Mouse (Mus musculus) neural tube, embryonic 11.5 days (tissue): ENCODE data around the gene Il9r. TPM values are rescaled to one million over a fixed set of nuclear protein-coding genes. Genes with fewer than 3 reads are reported as not detected.

Experiments used
- ATAC-seq: fragments of 200-750 bp; cut with Nextera tagmentation; 2 replicates; pipeline ENCODE4 v1.8.0; 2017; ENCODE audit warnings: moderate number of reproducible peaks, mild to moderate bottlenecking, moderate TSS enrichment, moderate library complexity; ENCODE audit not compliant: insufficient read depth, low FRiP score, low TSS enrichment
- DNase-seq: peaks from one replicate; pipeline ENCODE4 v3.0.0-alpha.2; 2015; ENCODE audit warnings: low spot score
- H3K27ac ChIP-seq: fragments of 300-500 bp; sonication (generic); 2 replicates; pipeline ENCODE4 v1.5.1; 2014; ENCODE audit warnings: low read depth, mild to moderate bottlenecking, low read length
- H3K27me3 ChIP-seq: fragments of 300-500 bp; sonication (generic); 2 replicates; pipeline ENCODE4 v1.6.1; 2014; ENCODE audit warnings: mild to moderate bottlenecking, low read length, mixed read lengths; ENCODE audit not compliant: control insufficient read depth, insufficient read depth
- H3K36me3 ChIP-seq: fragments of 300-500 bp; sonication (generic); 2 replicates; pipeline ENCODE4 v1.6.1; 2014; ENCODE audit warnings: mild to moderate bottlenecking, low read length, moderate library complexity, mixed read lengths; ENCODE audit not compliant: control insufficient read depth, insufficient read depth
- H3K4me1 ChIP-seq: fragments of 300-500 bp; sonication (generic); 2 replicates; pipeline ENCODE4 v1.6.1; 2014; ENCODE audit warnings: low read length, mixed read lengths; ENCODE audit not compliant: control insufficient read depth, insufficient read depth
- H3K4me2 ChIP-seq: fragments of 300-500 bp; sonication (generic); 2 replicates; pipeline ENCODE4 v1.6.1; 2014; ENCODE audit warnings: low read depth, mild to moderate bottlenecking, moderate library complexity
- H3K4me3 ChIP-seq: fragments of 300-500 bp; sonication (generic); 2 replicates; pipeline ENCODE4 v1.5.1; 2014; ENCODE audit warnings: low read depth, low read length
- H3K9ac ChIP-seq: fragments of 300-500 bp; sonication (generic); 2 replicates; pipeline ENCODE4 v1.6.1; 2014; ENCODE audit warnings: mild to moderate bottlenecking, low read length
- H3K9me3 ChIP-seq: fragments of 300-500 bp; sonication (generic); 2 replicates; pipeline ENCODE4 v1.6.1; 2016; ENCODE audit warnings: low read length; ENCODE audit not compliant: control insufficient read depth
- WGBS: fragments of 180-500 bp; shearing (Covaris S2); extraction: QIAGEN DNeasy Blood & Tissue Kit; methylation state at CpG from one replicate; pipeline ENCODE4 v1.1.7; 2014; 5-methylcytosine and 5-hydroxymethylcytosine counted together
- polyA plus RNA-seq: library from polyadenylated mRNA; unstranded; fragments of >200 nt; fragmentation: Nextera tagmentation; extraction: Ambion mirVana; gene quantifications from 2 replicates; pipeline ENCODE4 v1.2.1, GENCODE M21; 2014

Gene Il9r
- polyA plus RNA-seq, 1 experiment from 2014 or later = 0.07 TPM

DNA sequence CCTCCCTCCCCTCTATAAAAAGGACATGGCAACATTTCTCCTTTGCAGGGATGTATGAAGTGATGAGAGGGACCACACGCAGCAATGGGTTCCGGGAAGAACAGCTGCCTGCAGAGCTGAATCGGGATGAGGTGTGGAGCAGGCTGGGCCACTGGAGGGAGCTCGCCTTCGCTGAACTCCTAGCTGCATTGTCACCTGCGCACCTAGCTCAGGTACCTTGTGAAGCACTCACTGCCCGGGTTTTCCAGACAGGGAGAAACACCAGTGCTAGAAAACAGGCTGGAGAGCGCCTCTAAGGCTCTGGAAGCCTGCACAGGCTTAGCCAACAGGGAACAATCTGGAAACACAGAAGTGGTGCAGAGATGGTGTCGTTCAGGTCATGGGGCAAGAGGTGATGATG is 38.6 kb downstream of the Il9r start:
- Histone ChIP-seq H3K4me2 (peak overlapping the region; percentile 51), H3K9ac (peak overlapping the region; percentile 67), H3K36me3 (no peaks in the 10 kb centered on the region), H3K27ac (no peak overlapping the region; the same call in 1 of the 2 replicates), H3K4me3 (peak overlapping the region; percentile 16; the same call in 1 of the 2 replicates), H3K27me3 (no peaks in the 10 kb centered on the region), H3K9me3 (no peaks in the 10 kb centered on the region), H3K4me1 (0 out of 2 replicates have a peak, but pooled peaks cover 3% of the 10 kb centered on the region)
- 6% methylated on average over 9 of the region's 9 CpGs for WGBS
- DNase-seq = peak; percentile 41
- peak; percentile 21; the same call in 1 of the 2 replicates for ATAC-seq

DNA sequence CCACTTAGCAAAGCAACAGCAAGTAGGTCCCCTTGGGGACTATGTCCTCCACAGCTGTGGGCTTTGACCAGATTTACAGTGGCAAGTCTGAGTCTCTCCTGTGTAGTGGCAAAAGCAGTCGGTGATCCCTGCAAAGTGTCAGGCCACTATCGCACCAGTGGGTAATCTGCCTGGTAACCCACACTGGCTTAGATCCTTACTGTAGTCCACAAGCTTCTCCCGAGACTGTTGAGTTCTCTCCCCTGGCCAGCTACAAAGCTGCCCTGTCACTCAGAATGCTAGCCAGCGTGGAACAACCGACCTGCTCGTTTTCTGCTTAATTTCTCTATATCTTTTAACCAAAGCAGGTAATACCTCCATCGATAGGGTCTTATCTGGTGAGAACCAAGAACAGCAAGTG is 39.7 kb downstream of the Il9r start:
- H3K27me3 ChIP-seq = no peaks in the 10 kb centered on the region
- H3K9ac ChIP-seq = no peak overlapping the region
- 77% methylated on average over 7 of the region's 7 CpGs for WGBS
- no peaks in the 10 kb centered on the region for H3K36me3 ChIP-seq
- H3K4me3 ChIP-seq = no peak overlapping the region
- DNase-seq = no peak
- no peak overlapping the region for H3K27ac ChIP-seq
- ATAC-seq = no peak
- H3K4me2 ChIP-seq = no peak overlapping the region
- H3K9me3 ChIP-seq = no peaks in the 10 kb centered on the region
- H3K4me1 ChIP-seq = 0 out of 2 replicates have a peak, but pooled peaks cover 3% of the 10 kb centered on the region

DNA sequence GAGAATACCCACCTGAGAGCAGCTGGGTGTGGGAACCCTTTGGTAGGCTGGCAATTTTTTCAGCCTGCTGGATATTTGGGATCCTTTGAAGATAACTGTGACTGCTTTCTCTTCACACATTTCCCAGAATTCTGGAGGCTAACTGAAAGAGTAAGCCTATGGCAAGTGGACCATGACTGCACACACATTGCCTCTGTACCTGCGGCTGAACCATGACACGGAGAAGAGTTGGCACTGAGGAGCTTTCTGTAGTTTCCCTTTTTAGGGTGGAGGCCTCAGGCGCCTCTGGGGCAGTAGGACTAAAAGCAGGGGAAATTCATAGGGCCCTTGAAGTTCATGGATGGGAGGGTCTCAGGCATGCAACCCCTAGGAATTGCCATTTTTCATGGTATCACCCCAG is 40.9 kb downstream of the Il9r start:
- Histone ChIP-seq H3K9ac (no peak overlapping the region), H3K36me3 (no peaks in the 10 kb centered on the region), H3K4me3 (no peak overlapping the region), H3K27ac (no peak overlapping the region), H3K4me2 (no peak overlapping the region), H3K27me3 (no peaks in the 10 kb centered on the region), H3K9me3 (no peaks in the 10 kb centered on the region), H3K4me1 (0 out of 2 replicates have a peak, but pooled peaks cover 3% of the 10 kb centered on the region)
- no peak for ATAC-seq
- no peak for DNase-seq
- WGBS = 90% methylated on average over 3 of the region's 3 CpGs

DNA sequence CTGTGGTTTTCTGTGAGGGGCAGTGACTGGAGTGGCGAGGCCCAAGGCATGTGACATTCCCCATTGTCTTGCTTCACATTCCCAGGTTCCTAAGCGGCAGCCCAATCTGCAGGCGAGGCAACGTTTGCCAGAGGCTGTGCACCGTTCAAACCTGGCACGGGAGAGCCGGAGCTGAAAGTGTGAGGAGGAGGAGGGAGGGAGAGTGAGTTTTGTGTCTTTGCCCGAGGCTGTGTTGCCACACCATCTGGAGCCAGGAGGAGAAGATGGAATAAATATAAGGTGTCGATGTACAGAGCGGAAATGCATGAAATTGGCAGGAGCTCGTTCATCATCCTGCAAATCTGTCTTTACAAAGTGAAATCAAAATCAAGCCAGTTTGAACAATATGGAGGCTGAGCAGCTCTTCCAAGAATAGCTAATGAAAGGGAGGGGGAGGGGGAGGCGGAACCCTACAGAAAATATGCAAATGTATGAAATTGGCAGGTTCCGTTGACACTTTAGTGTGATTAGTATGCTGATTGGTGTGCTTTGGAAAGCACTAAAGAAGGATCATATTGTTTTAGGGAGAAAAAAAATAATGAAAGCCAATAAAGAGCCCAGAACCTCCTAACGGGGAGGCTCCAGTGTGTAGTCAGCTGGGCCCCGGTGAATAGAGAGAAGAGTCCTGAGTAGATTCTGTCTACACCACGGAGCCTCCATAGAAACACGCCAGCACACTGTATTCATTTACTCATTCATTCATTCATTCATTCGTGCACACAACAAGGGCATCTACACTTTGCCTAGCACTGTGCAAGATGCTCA is 42.1 kb downstream of the Il9r start:
- Histone ChIP-seq H3K27me3 (no peaks in the 10 kb centered on the region), H3K4me3 (no peak overlapping the region), H3K4me1 (0 out of 2 replicates have a peak, but pooled peaks cover 3% of the 10 kb centered on the region), H3K9me3 (no peaks in the 10 kb centered on the region), H3K9ac (no peak overlapping the region), H3K4me2 (no peak overlapping the region), H3K36me3 (no peaks in the 10 kb centered on the region), H3K27ac (peak overlapping the region; percentile 55; the same call in 1 of the 2 replicates)
- 52% methylated on average over 18 of the region's 18 CpGs for WGBS
- peak; percentile 67 for DNase-seq
- peak; percentile 45; the same call in 1 of the 2 replicates for ATAC-seq

DNA sequence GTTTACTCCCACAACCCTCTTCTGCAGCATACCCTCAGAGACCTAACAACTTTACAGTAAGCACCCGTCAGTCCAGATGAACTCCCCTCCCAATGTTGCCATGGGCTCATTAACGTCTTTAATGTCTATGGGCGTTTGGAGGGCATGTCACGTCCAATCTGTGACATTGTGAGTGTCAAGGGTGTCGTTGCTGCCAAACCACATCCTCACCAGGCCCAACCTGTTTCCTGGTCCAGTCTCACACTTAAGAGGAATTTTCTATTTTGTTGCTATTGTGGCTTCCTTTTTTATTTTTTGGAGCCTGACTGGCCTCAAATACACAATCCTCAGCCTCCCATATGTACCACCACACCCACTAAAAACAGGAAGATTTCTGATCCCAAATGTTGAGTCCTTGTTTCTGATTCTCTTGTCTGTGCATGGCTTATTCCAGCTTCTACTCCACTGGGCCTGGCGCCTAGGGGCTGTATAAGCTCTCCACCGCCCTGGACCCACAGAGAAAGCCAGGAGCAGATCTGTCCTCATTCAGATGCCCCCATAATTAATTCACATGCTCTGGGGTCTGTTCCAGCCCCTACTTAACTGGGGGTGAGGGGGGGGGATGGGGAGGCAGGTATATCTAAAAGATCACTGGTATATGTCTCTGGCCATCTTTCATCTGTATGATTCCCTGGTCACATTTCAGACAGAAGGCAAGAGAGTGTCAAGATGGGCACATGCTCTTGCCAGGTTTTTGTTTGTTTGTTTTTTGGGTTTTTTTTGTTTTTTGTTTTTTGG is 43.0 kb downstream of the Il9r start:
- no peak overlapping the region for H3K27ac ChIP-seq
- ATAC-seq (no peak), DNase-seq (no peak)
- H3K9ac ChIP-seq = no peak overlapping the region
- H3K4me2 ChIP-seq = no peak overlapping the region
- no peaks in the 10 kb centered on the region for H3K27me3 ChIP-seq
- no peaks in the 10 kb centered on the region for H3K36me3 ChIP-seq
- 78% methylated on average over 7 of the region's 7 CpGs for WGBS
- no peak overlapping the region for H3K4me3 ChIP-seq
- 0 out of 2 replicates have a peak, but pooled peaks cover 3% of the 10 kb centered on the region for H3K4me1 ChIP-seq
- no peaks in the 10 kb centered on the region for H3K9me3 ChIP-seq

DNA sequence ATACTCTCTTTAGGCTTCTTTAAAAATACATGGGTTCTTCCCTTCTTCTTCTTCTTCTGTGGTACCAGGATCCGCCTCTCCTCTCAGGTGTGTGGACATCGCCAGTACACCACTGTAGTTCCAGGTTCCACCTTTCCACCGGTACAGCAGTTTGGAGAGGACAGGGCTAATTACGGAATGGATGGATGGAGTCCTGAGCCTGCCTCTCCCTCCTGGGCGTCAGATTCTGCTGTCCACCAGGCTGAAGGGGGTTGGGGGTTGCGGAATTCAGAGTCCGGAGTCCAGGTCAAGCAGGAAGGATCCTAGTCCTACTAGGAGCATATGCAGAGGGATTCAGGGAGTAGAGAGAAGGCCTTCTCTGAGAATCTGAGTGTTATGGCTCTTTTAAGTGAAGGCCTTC is 46.9 kb downstream of the Il9r start:
- Histone ChIP-seq H3K27me3 (no peaks in the 10 kb centered on the region), H3K9ac (no peak overlapping the region), H3K4me3 (no peak overlapping the region), H3K4me1 (no peaks in the 10 kb centered on the region), H3K9me3 (no peaks in the 10 kb centered on the region), H3K36me3 (no peaks in the 10 kb centered on the region), H3K4me2 (no peak overlapping the region), H3K27ac (no peak overlapping the region)
- WGBS = 93% methylated on average over 7 of the region's 7 CpGs
- no peak for DNase-seq
- ATAC-seq = no peak

DNA sequence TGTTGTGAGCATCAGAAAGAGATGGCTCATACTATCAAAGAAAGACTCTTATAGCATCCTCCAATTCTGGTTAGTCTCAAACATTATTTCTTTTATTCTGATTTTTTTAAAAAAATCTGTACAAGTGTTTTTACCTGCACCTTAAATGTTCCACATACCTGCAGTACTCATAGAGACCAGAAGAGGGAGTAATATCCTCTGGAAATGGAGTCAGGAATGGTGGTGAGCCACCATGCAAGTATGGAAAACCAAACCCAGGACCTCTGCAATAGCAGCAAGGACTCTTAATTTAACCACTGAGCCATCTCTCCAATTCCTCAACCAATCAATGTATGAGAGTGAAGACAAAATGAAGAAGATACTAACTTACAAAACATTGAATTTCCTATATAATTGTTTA is 47.3 kb downstream of the Il9r start:
- H3K27ac ChIP-seq = no peak overlapping the region
- no peaks in the 10 kb centered on the region for H3K9me3 ChIP-seq
- DNase-seq (no peak), ATAC-seq (no peak)
- H3K4me3 ChIP-seq = no peak overlapping the region
- no peaks in the 10 kb centered on the region for H3K27me3 ChIP-seq
- no peak overlapping the region for H3K4me2 ChIP-seq
- H3K9ac ChIP-seq = no peak overlapping the region
- no peaks in the 10 kb centered on the region for H3K36me3 ChIP-seq
- no peaks in the 10 kb centered on the region for H3K4me1 ChIP-seq

DNA sequence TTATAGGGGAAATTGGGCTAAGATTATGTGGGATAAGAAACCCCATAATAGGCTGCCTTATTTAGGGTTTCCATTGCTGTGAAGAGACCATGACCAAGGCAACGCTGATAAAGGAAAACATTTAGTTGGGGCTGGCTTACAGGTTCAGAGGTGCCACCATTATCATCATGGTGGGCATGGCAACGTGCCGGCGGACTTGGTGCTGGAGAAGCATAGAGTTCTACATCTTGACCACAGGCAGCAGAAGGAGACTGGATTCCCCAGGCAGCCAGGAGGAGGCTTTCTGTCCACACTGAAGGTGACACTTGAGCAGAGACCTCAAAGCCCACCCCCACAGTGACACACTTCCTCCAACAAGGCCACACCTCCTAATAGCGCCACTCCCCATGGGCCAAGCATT is 48.8 kb downstream of the Il9r start:
- Histone ChIP-seq H3K27me3 (no peaks in the 10 kb centered on the region), H3K4me2 (no peak overlapping the region), H3K4me3 (no peak overlapping the region), H3K4me1 (no peaks in the 10 kb centered on the region), H3K9ac (no peak overlapping the region), H3K9me3 (no peaks in the 10 kb centered on the region), H3K36me3 (no peaks in the 10 kb centered on the region), H3K27ac (no peak overlapping the region)
- 92% methylated on average over 5 of the region's 5 CpGs for WGBS
- ATAC-seq (no peak), DNase-seq (no peak)
